Mouse (Mus musculus): ENCODE results near the gene Stau1. TPM values are rescaled to one million over a fixed set of nuclear protein-coding genes. Genes with fewer than 3 reads are reported as not detected.

Gene Stau1
- total RNA-seq (2014; fragmentation: Nextera tagmentation) (30.9 and 34.9 TPM in 2 replicates), total RNA-seq (2017) (16.9 and 23.4 TPM in 2 replicates), polyA plus RNA-seq (2012) (28.4 and 31.8 TPM in 2 replicates)

DNA sequence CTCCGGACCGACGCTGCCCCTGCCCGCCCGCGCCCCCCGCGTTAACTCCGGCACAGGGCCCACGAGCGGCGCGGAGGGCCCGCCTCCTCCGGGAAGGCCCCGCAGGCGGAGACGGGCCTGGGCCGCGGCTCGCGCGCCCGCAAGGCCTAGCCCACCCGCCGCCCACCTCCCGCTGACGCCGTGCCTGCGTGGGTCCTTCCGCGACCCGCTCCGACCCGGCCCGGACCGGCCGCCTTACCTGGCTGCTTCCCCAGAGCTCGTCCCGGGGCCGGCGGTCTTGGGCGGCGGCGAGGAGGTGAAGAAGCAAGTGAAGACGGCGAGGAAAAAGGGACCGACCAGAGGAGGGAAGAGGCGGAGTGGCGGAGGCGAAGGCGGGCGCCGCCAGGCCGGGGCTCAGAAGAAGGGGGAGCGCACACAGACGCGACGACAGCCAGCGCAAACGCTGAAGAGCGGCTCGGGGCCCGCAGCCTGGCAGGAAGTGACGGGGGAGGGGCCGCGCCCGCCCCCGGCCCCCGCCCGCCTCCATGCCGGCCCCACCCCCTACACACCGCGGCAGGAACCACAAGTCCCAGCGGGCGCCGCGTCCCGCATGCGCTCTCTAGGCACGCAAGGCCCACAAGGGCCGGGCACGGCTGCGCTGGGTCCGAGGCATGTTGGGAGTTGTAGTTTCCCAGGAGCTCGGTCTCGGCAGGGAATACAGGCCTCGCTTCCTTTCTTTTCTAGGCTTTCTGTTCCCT, at the start of gene Stau1:
Gene Stau1, minus strand, starts transcription at position 504 of the 737 bp plus-strand sequence.
- DNase-seq (ENCODE audit: low spot score), result peak; percentile 85
- peaks cover 2% of the 10 kb centered on the region for H3K36me3 ChIP-seq (replicated peaks)
- H3K27me3 ChIP-seq (ENCODE audit: insufficient read depth, low read length), result peaks cover 8% of the 10 kb centered on the region
- ATAC-seq (ENCODE audit: extremely low read depth, insufficient number of reproducible peaks, low FRiP score, poor library complexity, severe bottlenecking), result peak; percentile 89
- no peaks in the 10 kb centered on the region for H3K9me3 ChIP-seq (replicated peaks)
- peaks cover 55% of the 10 kb centered on the region for H3K4me1 ChIP-seq (ENCODE audit: insufficient read depth, low read depth, low read length)
- H3K4me3 ChIP-seq (ENCODE audit: low read depth, low read length), result peak within 1 kb of the TSS; percentile 92
- TF ChIP-seq GATA2 (IDR thresholded peaks at IDR 0.05; ENCODE audit: borderline replicate concordance, low read depth, low read length) (no peak), TAL1 (conservative IDR thresholded peaks at IDR 0.05; ENCODE audit: low read depth, low read length) (no peak)

DNA sequence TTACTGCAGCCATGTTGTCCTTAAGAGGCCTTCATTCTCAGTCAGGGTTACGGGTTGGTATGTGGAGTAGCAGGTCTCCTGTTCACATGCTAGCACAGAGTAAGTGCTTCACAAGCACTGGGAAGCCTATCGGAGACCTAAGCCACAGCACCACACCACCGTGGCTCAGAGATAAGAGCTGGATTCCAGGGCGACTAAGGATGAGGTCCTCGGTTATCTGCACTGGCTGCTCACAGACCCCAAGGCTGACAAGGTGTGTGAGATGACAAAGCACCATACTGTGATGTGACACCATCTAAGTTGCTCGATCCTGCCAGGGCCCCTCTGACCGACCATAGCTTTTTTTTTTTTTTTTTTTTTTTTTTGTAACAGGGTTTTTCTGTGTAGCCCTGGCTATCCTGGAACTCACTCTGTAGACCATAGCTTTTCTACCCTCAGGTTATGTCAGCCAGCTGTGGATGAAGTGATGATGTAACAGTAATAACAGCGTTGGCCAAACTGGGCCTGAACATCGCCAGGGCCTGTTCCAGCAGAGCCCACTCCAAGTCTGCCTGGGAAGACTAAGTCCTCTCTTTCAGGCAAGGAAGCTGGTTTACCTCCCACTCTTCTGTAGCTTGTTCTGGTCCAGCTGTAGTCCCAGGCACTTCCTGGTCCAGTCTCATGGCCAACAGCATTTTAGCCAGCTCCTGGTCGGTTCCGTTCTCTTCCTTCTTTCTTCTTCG, 47.5 kb upstream of the Stau1 start:
- Histone ChIP-seq H3K4me1 (ENCODE audit: insufficient read depth, low read depth, low read length) (peaks cover 65% of the 10 kb centered on the region), H3K27me3 (ENCODE audit: insufficient read depth, low read length) (no peaks in the 10 kb centered on the region), H3K9me3 (replicated peaks) (no peaks in the 10 kb centered on the region), H3K4me3 (ENCODE audit: low read depth, low read length) (peak overlapping the region; percentile 48; the same call in 1 of the 2 replicates), H3K36me3 (replicated peaks) (peaks cover 83% of the 10 kb centered on the region)
- ATAC-seq (ENCODE audit: extremely low read depth, insufficient number of reproducible peaks, low FRiP score, poor library complexity, severe bottlenecking) (peak; percentile 98), DNase-seq (ENCODE audit: low spot score) (peak; percentile 79)
- TF ChIP-seq TAL1 (conservative IDR thresholded peaks at IDR 0.05; ENCODE audit: low read depth, low read length), result peak; percentile 99
- no peak for TF ChIP-seq POLR2AphosphoS5 (IDR thresholded peaks at IDR 0.05; ENCODE audit: insufficient replicate concordance, low read depth, low read length)
- TF ChIP-seq GATA2 (IDR thresholded peaks at IDR 0.05; ENCODE audit: borderline replicate concordance, low read depth, low read length), result peak; percentile 89; the same call in 1 of the 2 replicates

DNA sequence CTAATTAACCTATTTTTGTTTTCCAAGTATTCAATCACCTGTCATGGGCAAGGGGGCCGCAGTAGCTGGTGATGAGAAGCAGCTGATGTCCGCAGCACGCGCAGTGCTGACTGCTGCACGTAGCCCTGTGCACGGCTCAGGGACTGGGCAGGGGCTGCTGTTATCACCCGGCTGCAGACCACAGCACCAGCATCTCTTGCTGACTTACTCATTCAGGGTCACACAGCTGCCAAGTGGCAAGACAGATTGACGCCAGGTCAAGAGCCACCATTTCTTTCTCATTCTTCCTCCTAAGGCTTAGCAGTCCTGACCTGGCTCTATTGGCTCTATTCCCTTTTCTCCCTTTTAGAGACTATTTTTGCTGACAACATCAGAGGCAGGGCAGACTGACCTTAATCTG, 43.3 kb upstream of the Stau1 start:
- TF ChIP-seq POLR2AphosphoS5 (IDR thresholded peaks at IDR 0.05; ENCODE audit: insufficient replicate concordance, low read depth, low read length), result no peak
- no peak for TF ChIP-seq CTCF (IDR thresholded peaks at IDR 0.05; ENCODE audit: low read depth, low read length)
- no peak for TF ChIP-seq TAL1 (conservative IDR thresholded peaks at IDR 0.05; ENCODE audit: low read depth, low read length)
- TF ChIP-seq GATA1 (IDR thresholded peaks at IDR 0.05; ENCODE audit: borderline replicate concordance, low read length), result no peak
- TF ChIP-seq GATA2 (IDR thresholded peaks at IDR 0.05; ENCODE audit: borderline replicate concordance, low read depth, low read length), result no peak
- peaks cover 93% of the 10 kb centered on the region for H3K36me3 ChIP-seq (replicated peaks)
- no peak for DNase-seq (ENCODE audit: low spot score)
- H3K9me3 ChIP-seq (replicated peaks), result no peaks in the 10 kb centered on the region
- H3K4me3 ChIP-seq (ENCODE audit: low read depth, low read length), result no peak overlapping the region
- ATAC-seq (ENCODE audit: extremely low read depth, insufficient number of reproducible peaks, low FRiP score, poor library complexity, severe bottlenecking), result no peak
- H3K4me1 ChIP-seq (ENCODE audit: insufficient read depth, low read depth, low read length), result peaks cover 48% of the 10 kb centered on the region
- H3K27me3 ChIP-seq (ENCODE audit: insufficient read depth, low read length), result no peaks in the 10 kb centered on the region

DNA sequence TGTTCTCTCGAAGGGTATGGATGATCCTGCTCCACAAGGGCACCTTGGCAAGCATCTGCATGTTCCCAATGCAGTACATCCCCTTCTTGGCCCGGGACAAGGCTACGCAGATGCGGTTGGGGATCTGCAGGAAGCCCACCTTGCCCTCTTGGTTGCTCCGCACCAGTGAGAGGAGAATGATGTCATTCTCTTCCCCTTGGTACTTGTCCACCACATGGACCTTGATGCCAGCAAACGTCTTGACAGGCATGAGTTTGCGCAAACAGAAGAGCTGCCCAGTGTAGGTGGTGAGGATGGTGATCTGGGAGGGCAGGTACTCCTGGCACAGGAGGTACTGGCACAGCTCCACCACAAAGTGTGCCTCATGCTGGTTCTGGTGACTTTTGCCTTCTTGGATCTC, 42.6 kb upstream of the Stau1 start:
- no peak for TF ChIP-seq POLR2AphosphoS5 (IDR thresholded peaks at IDR 0.05; ENCODE audit: insufficient replicate concordance, low read depth, low read length)
- no peak for TF ChIP-seq GATA1 (IDR thresholded peaks at IDR 0.05; ENCODE audit: borderline replicate concordance, low read length)
- TF ChIP-seq TAL1 (conservative IDR thresholded peaks at IDR 0.05; ENCODE audit: low read depth, low read length), result no peak
- no peak for TF ChIP-seq GATA2 (IDR thresholded peaks at IDR 0.05; ENCODE audit: borderline replicate concordance, low read depth, low read length)
- no peak for TF ChIP-seq CTCF (IDR thresholded peaks at IDR 0.05; ENCODE audit: low read depth, low read length)
- Histone ChIP-seq H3K36me3 (replicated peaks) (peaks cover 93% of the 10 kb centered on the region), H3K27me3 (ENCODE audit: insufficient read depth, low read length) (no peaks in the 10 kb centered on the region), H3K4me1 (ENCODE audit: insufficient read depth, low read depth, low read length) (peaks cover 42% of the 10 kb centered on the region), H3K9me3 (replicated peaks) (no peaks in the 10 kb centered on the region), H3K4me3 (ENCODE audit: low read depth, low read length) (no peak overlapping the region)
- DNase-seq (ENCODE audit: low spot score) (no peak), ATAC-seq (ENCODE audit: extremely low read depth, insufficient number of reproducible peaks, low FRiP score, poor library complexity, severe bottlenecking) (no peak)

DNA sequence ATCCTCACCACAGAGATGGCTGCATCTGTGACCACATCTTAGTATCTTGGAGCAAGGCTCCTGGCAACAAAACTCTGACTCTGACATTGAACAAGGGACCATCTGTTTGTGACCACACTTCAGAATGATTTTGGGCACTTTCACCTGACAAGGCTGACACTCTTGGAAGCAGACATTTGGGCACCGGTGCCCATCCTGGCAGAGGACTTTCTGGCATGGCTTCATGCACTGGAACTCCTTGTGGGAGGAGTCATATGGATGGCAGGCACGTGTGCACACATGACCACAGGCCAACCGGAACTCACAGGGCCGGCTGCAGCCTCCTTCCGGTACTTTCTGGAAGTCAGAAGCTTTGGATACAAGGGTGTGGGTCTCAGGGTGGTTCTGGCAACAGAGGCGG, 42.2 kb upstream of the Stau1 start:
- Histone ChIP-seq H3K27me3 (ENCODE audit: insufficient read depth, low read length) (no peaks in the 10 kb centered on the region), H3K4me1 (ENCODE audit: insufficient read depth, low read depth, low read length) (peaks cover 37% of the 10 kb centered on the region), H3K36me3 (replicated peaks) (peaks cover 97% of the 10 kb centered on the region), H3K4me3 (ENCODE audit: low read depth, low read length) (no peak overlapping the region), H3K9me3 (replicated peaks) (no peaks in the 10 kb centered on the region)
- ATAC-seq (ENCODE audit: extremely low read depth, insufficient number of reproducible peaks, low FRiP score, poor library complexity, severe bottlenecking), result no peak
- TF ChIP-seq GATA1 (IDR thresholded peaks at IDR 0.05; ENCODE audit: borderline replicate concordance, low read length), result no peak
- no peak for TF ChIP-seq TAL1 (conservative IDR thresholded peaks at IDR 0.05; ENCODE audit: low read depth, low read length)
- TF ChIP-seq CTCF (IDR thresholded peaks at IDR 0.05; ENCODE audit: low read depth, low read length), result no peak
- TF ChIP-seq POLR2AphosphoS5 (IDR thresholded peaks at IDR 0.05; ENCODE audit: insufficient replicate concordance, low read depth, low read length), result no peak
- no peak for TF ChIP-seq GATA2 (IDR thresholded peaks at IDR 0.05; ENCODE audit: borderline replicate concordance, low read depth, low read length)
- no peak for DNase-seq (ENCODE audit: low spot score)

DNA sequence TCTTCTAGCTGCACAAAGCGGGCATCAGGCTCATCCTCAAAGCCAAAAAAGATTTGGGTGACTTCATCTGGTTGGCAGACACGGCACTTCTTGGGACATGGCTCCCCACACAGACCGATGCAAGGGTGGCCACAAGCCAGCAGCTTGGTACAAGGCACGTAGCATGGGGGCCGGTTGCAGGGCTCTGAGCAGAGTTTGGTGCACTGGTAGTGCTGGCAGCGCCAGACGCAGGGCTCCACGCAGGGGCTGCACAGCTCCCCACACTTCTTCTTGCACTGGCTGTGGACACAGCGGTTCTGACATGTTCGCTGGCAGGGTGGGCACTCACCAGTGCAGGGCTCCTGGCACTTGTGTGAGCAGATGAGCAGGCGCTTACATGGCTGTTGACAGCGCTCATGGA, 41.6 kb upstream of the Stau1 start:
- ATAC-seq (ENCODE audit: extremely low read depth, insufficient number of reproducible peaks, low FRiP score, poor library complexity, severe bottlenecking) (no peak), DNase-seq (ENCODE audit: low spot score) (no peak)
- Histone ChIP-seq H3K4me3 (ENCODE audit: low read depth, low read length) (no peak overlapping the region), H3K9me3 (replicated peaks) (no peaks in the 10 kb centered on the region), H3K4me1 (ENCODE audit: insufficient read depth, low read depth, low read length) (peaks cover 31% of the 10 kb centered on the region), H3K27me3 (ENCODE audit: insufficient read depth, low read length) (no peaks in the 10 kb centered on the region), H3K36me3 (replicated peaks) (peaks cover 100% of the 10 kb centered on the region)
- TF ChIP-seq CTCF (IDR thresholded peaks at IDR 0.05; ENCODE audit: low read depth, low read length) (no peak), TAL1 (conservative IDR thresholded peaks at IDR 0.05; ENCODE audit: low read depth, low read length) (no peak), GATA1 (IDR thresholded peaks at IDR 0.05; ENCODE audit: borderline replicate concordance, low read length) (no peak), POLR2AphosphoS5 (IDR thresholded peaks at IDR 0.05; ENCODE audit: insufficient replicate concordance, low read depth, low read length) (no peak), GATA2 (IDR thresholded peaks at IDR 0.05; ENCODE audit: borderline replicate concordance, low read depth, low read length) (no peak)
